Mouse (Mus musculus) small intestine, adult 2 months (tissue): ENCODE results near the gene Mfap1b.

Source experiments
- CTCF ChIP-seq: fragments of 200-500 bp; IDR thresholded peaks from 2 replicates; pipeline ENCODE4 v1.5.1; 2012; ENCODE audit warnings: low read depth, mild to moderate bottlenecking, control low read depth, inconsistent platforms, low read length, moderate library complexity, mixed read lengths; ENCODE audit not compliant: insufficient replicate concordance, insufficient read length; ENCODE audit errors: extremely low read depth
- POLR2A ChIP-seq: fragments of 200-500 bp; IDR thresholded peaks from 2 replicates; pipeline ENCODE4 v1.6.1; 2012; ENCODE audit warnings: low read depth, mild to moderate bottlenecking, control low read depth, inconsistent platforms, low read length, moderate library complexity

DNA sequence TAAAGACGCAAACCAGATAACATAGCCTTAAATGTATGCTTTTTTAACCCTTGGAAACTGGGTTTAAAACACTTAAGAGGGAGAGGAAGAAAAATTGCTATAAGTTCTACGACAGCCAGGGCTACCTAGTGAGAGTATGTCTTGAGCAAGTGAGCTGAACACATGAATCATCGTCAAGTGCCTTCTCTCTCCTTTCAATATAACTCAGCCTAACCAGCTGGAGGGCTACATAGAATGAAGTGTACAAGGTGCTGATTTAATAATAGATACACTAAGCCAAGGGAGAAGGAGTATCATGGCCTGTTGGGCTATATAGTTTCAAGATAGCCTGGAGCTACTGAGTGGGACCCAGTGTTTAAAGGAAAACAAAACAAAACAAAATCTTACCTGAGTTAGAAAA is 55.4 kb downstream of the Mfap1b start:
- no peak for TF ChIP-seq CTCF
- TF ChIP-seq POLR2A: no peak
